Mouse (Mus musculus): ENCODE measurements around the gene Cyp39a1.

The Cyp39a1 gene

DNA sequence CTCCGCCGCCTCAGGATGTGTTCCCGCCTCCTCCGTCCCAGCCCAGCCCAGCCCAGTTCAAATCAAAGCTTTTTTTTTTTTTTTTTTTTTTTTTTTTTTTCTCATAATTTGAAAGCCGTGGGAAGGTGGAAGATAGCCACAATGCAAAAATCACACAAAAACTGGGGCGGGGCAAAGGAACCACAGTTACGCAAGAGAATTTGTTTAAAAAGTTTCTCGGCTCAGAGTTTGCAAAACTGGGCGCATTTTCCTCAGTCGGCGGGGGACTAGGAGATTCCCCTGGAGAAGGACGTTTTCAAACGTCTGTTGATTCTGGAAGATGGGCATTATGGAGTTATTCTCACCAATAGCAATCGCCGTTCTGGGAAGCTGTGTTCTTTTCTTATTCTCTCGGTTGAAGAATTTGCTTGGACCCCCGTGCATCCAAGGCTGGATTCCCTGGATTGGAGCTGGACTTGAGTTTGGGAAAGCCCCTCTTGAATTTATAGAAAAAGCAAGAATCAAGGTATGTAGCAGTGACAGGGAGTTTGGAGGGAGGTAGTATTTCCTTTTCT lies at the start of gene Cyp39a1:
Gene Cyp39a1, plus strand, starts transcription at position 136 of the 554 bp plus-strand sequence.
- DNase-seq (ENCODE audit: low spot score in 2 of 2) = no peak

DNA sequence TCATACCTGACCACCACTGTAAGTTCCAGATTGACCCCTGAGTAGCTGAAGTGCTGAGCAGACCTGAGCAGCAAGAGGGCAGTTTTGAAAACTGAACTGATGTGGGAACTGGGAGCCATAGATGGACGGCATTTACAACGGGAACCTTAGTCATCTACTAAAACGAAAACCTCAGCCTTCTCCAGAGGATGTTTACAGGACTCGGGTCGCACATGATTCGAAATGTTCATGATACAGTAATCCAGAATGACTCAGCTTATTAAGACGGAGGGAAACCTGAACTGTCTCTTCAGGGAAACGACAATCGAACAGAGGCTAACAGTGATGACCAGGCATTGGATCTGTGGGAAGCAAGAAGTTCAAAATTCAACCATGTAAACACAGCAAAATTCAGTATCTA lies 48.1 kb upstream of the Cyp39a1 start:
- no peak for DNase-seq (ENCODE audit: low spot score in 2 of 2)

DNA sequence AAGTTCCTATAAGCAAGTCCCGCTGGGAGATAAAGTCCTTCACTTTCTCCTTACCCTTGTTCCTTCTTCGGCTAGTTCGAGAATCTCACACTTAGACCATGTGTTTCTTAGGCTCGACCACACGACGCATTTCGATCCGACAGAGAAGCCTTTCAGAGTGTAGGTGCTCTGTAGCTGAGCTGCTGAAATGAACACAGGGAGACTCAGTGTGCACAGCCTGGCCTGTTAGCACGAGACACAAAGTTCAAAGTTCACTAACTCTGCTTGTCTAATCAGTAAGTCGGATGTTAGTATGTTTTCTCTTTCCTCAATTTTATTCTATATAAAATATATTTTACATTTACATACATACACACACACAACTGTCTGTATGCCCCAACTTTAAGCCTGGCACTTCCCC lies 45.1 kb upstream of the Cyp39a1 start:
- no peak for DNase-seq (ENCODE audit: low spot score in 2 of 2)

DNA sequence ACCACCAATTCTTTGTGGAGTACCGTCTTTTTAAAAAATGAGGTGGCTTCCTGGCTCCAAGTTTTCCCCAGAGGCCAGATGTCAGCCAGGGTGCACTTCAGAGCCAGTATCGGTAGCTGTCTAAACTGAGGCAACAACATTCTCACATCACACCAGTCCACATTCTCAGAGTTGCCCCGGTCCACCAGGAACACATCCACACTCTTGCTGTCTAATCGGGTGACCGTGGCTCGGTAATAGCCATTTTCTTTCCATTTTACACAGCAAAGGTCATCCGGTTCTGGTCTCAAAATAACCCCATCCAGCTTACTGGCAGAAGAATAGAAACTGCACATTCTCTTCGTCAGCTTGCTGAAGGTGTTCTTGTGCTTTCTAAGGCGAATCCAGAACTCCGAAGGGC lies 39.0 kb upstream of the Cyp39a1 start:
- DNase-seq (ENCODE audit: low spot score in 2 of 2) = no peak

DNA sequence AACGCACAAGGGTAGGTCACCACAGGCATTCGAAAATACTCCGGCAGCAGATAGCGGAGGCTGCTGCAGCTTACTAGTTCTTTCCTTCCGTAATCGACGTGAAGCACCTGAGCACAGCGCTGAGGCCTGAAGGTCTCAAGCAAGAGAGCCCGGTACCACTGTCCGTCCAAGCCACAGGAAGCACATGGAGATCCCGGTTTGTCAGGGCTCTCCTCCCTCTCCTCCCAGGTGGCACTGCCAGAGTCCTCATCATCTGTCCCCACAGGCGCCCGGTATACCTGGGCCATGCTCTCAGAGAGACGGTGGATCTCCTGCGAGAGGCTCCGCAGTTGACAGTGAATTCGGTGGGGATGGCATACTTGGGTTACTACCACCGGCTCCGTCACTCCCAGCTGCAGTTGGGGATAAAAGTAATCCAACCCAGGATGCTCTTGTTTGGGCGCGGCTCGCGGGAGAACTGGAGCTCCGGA lies 38.2 kb upstream of the Cyp39a1 start:
- DNase-seq (ENCODE audit: low spot score in 2 of 2) = no peak

DNA sequence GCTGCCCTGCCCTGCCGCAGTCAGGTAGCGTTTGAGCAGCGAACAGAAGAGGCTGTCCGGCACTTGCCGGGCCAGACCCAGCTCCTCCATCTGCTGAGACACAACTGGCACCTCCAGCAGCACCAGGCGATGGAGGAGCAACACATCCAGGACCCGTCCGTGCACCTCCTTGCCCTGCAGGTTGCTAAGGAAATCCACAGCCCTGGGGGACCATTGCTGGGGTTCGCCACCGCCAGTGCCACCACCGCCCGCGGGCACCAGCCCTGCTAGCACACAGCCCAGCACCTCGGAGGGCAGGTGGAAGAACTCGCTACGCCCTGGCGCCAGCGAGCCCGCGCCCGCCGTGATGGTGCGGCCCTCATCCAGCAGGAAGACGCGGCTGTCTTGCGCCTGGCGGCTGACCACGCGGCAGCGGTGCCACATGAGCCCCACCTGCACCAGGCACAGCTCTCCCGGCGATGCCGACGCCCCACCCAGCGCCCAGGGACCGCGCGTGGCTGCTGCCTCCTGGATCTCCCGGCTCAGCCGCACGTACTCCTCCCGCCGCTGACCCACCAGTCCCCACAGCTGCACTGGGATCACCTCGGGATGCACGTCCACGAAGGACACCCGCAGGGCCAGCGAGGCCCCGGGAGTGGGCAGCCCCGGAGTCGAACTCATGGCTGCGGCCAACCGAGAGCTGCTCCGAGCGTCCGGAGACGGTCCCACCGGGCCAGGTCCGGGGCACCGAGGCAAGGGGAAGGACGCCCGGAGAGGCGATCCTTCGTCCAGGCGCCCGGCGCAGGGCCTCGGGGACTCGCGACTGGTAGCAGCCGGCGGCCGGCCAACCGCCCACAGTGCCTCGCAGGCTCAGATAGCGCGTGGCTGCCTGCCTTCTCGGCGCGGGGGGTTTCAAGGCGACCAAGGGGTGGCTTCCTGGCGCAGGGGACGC lies 37.5 kb upstream of the Cyp39a1 start, which contains the start of gene Tdrd6:
Gene Tdrd6, minus strand, starts transcription at position 804 of the 931 bp plus-strand sequence.
- peak in 1 of 2 experiments; percentile 12 for DNase-seq (ENCODE audit: low spot score in 2 of 2)

DNA sequence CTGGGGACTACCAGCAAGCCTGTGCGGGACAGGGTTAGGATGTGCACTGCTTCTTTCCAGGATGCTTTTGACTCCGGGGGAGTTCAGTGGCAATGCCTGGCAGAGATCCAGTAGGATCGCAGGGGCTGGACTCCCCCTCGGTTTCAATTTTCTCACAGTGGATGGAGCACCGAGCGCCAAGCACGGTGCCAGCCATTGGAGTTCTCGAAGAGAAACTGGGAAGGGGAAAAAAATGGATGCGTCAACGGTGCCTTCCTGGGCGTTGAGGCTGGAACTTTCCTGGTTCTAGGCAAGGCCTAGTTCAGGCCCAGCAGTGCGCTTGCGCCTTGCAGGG lies 36.8 kb upstream of the Cyp39a1 start:
- DNase-seq (ENCODE audit: low spot score in 2 of 2) = no peak

DNA sequence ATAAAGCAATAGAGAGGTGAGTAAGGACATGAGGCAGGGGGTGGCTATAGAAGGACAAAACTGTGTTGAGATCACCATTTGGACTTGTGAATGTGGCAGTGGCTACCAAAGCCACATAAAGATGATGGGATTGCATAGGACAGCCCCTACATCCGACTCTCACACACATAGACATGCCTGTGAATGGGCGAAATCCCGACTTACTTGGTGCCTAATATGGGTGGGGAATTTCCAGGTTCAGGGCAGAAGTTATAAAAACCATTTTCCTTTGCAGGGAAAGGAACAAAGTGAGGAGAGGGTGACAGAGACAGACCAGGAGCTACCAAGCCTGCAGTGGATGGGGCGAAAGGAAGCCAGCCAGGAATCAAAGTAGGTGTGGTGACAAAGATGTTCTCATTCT lies 30.1 kb upstream of the Cyp39a1 start:
- DNase-seq (ENCODE audit: low spot score in 2 of 2) = no peak

DNA sequence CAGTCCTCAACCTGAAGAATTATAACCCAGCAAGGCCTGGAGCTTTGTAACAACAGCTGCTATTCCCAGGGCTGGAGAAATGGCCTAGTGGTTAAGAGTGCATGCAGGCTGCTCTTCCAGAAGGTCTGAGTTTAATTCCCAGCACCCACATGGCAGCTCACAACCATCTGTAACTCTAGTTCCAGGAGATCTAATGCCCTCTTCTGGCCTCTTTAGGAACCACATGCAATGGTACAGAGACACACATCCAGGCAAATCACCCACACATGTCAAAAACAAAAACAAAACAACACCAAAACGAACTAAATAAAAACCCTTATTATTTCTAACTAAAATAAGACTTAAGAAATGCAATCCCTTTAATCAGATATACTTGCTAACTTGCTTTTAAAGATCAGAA lies 26.4 kb upstream of the Cyp39a1 start:
- DNase-seq (ENCODE audit: low spot score in 2 of 2) = no peak

DNA sequence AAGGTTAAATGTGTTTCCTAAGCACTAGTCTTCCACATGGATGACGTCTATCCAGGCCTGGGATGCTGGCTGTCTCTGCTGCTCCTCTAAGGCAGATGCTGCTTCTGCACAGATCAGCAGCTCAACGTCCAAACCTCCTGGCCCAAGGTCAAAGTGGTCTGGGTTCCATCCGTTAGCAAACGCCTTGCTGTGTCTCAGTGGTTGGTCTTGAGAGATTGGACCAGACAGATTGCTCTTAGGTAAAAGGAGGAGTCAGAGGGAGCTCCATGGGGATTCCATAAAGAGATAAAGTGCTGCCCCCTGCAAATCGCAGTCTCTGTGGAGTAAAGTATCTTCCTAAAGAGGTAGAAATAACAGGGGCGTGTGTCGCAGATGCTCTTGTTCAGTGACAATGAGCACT lies 24.0 kb upstream of the Cyp39a1 start:
- DNase-seq (ENCODE audit: low spot score in 2 of 2) = no peak

DNA sequence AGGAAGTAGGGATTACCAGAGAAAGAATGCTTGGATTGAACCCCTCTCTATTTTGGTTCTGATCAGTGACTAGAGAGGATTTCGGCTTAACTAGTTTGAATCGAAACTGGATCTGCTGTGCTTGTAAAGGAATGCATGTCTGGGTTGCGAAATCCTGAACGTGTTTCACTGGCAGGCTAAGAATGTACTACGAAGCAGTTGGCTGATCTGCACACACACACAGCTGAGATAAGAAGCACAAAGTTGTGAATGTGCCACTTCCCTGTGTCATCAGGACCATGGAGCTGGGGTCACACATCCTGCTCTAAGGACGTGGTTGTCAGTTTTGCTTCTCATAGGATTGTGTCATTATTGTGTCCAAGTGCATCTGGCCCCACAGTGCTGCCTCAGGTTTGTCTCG lies 22.9 kb upstream of the Cyp39a1 start:
- no peak for DNase-seq (ENCODE audit: low spot score in 2 of 2)

DNA sequence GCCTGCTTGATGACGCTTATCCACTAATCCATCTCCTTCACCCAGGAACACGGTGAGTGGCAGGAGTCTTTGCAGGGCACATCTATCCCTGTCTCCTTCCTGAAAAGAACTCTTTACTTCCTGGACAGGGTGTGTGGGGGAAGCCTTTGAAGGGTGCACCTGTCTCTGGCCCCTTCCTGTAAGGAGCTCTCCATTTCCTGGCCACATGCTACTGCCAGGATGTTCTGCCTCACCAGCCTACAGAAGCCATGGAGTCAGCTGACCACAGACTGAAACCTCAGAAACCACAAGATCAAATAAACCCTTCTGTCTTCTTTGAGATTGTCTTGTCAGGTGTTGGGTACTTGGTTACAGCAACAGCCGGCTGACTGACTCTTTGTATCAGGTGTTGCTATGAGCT lies 22.1 kb upstream of the Cyp39a1 start:
- no peak for DNase-seq (ENCODE audit: low spot score in 2 of 2)

DNA sequence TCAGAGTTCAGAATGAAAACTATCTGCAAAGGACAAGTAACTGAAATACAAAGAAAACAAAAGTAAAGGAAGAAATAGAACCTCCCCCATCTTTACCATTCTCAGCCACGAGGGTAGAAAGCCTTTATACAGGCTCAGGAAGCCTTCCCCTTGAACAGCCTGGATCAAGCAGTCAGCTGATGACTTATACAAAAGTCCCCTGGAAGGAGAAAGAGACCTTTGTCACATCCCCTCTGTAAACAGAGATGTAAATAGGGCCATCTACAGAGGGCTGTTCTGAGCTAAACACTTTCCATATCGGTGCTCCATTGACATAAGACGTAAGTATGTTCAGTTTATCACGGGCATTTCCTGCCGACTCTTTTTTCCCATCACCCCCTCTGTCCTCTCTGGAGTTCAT lies 20.3 kb upstream of the Cyp39a1 start:
- DNase-seq (ENCODE audit: low spot score in 2 of 2) = no peak

DNA sequence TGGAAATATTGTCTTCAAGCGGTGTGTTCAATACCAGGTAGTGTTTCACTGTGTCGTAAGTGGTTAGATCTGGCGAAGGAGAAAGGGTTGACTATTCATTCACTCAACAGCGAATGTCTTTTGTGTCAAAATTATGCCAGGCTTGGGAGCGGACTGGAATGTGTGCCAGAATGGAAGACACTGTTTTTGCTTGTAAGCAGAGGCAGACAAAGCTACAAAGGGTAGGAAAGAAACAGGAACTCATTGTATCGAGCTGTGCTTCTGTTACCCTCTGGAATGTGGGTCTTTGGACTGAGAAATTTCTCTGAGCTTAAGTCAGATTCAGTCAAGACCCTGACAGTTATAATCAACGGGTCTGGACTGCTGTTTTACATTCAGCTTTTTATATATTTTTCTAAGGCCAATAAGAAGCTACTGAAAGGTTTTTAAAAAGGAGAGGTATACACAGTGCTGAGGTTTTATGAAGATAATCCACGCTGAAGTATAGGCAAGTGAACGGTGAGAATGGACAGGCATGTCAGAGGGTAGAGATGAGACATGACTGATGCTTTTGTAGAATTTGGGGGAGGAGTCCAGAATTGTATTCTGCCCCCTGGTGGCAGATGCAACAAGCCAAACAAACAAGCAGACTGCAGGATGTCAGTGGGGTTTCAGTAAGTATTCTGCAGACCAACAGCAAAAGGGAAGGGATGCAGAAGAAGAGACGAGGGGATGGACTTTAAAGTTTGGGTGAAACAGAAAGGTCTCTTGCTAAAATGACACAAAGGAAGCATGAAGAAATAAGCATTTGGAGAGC lies 17.4 kb upstream of the Cyp39a1 start:
- DNase-seq (ENCODE audit: low spot score in 2 of 2) = no peak

DNA sequence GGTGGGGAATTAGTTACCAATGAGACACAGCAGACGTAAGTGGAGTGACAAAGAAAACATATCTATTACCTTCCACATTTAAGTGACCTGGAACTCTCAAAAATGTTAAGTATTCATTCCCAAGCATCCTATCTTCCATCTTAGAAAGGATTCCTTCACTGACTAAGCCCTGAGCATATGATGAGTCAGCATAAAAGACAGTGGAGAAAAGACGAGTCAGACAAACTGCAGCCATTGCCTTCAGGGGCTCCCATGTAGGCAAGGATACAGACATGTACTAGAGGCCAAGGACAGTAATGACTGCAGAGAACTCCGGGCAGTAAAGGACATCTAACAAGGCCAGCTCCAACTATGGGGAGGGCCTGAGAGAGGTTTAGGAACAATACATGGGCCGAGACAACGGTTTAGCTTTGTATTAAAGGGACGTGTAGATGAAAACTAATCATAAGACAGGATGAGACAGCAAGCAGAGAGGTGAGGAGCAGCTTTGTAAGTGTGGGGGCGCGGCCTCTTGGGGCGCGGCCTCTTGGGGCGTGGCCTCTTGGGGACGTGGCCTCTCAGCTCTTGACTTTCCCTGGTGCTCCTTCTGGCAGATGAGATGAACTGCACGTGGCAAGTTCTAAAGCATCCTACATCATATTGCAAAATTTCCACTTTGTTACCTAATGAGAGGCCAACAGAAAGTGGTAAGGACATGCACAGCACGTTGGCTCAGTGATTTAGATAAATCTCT lies 15.7 kb upstream of the Cyp39a1 start:
- no peak for DNase-seq (ENCODE audit: low spot score in 2 of 2)

DNA sequence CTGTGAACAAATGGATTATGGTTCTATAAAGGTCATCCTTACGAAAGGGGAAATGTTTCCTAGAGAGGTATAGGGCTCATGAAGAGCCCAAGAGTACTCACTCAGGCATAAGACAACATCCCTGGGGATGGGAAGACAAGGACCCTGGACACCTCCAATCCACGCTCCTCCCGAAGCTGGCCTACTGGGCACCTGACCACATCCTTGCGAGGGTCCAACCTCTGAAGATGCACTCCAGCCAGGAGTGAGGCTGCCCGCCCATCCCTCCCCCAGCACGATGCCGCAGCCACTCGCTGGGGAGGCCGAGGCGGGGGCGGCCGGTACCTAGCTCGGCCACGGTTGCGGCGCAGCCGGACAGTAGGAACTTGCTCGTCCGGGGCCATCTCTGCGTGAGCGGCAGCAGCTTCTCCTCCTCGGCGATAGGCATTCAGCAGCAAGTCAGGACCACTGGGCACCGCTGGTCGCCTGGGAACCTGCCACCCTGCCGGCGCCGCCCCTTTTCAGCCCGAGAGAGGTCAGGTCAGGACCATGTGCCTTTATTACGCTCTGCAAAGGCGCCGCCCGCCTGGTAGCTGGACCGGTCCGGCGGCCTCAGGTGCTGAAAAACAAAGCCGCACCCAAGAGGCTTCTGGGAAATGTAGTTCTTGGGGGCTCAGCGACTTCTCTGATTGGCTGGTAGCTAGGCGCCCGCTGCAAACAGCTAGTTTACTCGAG lies 492 bp upstream of the Cyp39a1 start, which contains the start of gene Slc25a27:
Gene Slc25a27, minus strand, starts transcription at position 639 of the 714 bp plus-strand sequence.
- DNase-seq (ENCODE audit: low spot score in 2 of 2) = peak; percentile 75 to 81

DNA sequence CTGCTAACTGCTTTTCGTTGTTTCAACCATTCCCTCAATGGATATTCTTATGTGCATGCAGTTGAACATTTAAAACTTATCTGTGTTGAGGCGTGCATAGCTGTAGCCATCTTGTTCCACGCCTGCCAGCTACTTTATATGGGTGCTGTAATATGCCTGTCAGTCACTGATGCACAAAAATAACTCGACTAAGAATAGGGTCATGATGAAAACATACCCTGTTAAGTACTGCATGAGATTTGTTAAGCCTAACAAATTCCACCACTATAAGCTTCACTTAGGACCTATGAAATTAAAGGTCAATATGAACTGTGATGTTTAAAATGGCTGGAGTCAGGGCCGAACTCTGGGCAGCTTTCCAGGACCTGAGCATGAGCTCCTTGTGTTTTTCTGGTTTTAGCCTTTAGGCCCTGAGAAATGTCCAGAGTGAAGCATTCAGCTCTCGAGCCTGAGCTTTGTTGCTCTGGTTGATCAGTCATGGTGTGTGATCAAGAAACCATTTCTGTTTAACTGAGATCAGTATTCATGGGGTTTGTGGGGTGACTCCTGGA lies 2.0 kb downstream of the Cyp39a1 start:
- DNase-seq (ENCODE audit: low spot score in 2 of 2) = no peak

DNA sequence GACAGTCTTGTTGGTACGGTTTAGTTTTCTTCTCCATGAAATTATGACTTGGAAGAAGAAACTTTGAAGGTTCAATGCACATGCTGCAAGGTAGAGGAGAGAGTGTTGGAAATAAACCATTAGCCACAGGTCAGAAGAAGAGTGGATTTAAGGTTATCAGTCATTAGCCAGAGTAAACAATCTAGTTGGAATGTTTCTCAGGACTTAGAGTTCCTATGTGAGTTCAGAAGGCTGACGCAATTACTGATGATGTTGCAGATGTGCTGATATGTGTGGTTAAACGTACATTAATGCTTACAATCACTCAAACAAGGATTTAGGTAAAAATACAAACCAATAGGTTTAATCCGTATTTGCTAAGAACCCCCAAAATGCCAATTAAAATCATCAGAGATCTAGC lies 4.7 kb downstream of the Cyp39a1 start:
- no peak for DNase-seq (ENCODE audit: low spot score in 2 of 2)

DNA sequence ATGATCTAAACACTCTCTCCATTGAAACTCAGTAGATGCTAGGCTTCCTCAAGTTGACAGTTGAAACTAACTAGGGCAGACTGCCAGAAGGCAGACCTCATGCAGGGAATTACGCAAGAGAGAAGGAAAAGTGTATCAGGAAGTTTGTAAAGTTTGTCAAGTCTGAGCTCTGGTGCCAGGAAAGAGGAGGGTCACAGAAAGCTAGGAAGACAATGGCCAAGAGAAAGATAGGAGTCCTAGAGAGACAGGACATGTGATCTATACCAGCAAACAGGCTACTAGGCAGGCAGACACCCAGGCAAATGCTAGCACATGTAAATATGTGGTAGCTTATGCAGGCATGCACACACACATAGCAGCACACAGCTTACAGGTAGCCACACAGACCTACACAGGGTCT lies 8.0 kb downstream of the Cyp39a1 start:
- no peak for DNase-seq (ENCODE audit: low spot score in 2 of 2)

DNA sequence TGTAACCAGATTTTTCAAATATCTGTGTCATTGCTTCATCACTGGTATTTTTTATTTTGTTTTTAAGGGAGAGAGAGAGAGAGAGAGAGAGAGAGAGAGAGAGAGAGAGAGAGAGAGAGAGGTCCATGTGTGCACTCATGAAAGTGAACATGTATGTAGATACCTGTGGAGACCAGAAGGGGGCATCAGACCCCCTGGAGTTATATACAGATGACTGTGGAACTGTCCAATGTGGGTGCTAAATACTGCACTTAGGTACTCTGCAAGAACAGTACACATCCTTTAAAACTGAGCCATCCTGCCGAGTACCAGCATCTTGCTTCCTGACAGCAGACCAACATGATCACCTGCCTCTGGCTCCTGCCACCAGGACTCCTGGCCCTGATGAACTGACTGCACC lies 9.0 kb downstream of the Cyp39a1 start:
- DNase-seq (ENCODE audit: low spot score in 2 of 2) = no peak

DNA sequence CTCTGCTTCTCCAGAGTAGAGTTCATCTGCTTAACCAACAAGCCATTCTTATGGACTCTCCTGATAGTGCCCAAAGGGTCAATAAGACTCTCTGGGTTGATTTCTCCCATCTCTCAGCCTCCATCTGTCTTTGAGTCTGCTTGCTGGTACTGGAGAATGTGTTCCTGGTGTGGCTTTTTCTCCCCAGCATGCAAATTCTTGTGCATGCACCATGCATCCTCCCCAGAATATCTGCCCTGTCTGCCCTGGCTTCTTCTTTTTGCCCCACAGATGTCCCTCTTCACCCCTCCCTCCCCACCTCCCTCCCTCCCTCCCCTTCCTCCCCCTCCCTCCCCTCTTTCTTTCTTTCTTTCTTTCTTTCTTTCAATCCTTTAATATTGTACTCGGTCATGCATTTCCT lies 10.1 kb downstream of the Cyp39a1 start:
- no peak for DNase-seq (ENCODE audit: low spot score in 2 of 2)

Measured in frontal cortex, postnatal 10 days (tissue).